ENCODE assay signal across 9 mouse cellular contexts in the genomic region with DNA sequence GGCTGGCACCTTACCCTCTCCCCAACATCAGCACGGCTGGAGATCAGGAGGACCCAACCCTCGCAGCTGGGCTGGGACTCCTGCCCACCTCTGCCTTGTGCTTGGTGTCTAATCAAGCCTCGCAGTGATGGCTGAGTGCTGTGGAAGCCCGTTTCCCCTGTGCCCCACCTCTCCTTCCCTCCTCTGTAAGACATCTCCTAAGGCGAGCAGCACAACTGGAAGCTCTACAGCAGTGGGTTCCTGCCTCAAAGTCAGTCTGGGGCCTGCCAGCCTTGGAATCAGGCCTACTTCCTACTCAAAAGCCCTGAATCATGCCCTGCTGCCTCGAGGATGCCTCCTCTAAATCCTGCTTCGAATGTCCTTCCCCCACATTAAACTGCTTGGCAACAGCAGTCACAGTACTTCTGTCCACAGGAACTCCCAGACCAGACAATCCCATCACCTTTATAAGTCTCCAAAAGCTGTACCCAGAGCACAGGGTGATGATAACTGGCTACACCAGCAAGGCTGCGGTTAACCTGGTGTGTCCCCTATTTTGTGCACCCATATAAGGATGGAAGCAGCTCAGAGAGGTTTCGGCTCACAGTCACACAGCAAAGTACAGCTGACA. TPM values are rescaled to one million over a fixed set of nuclear protein-coding genes. Genes with fewer than 3 reads are reported as not detected.
DNase-seq lines count a peak whose midpoint lies in the region; ATAC-seq and TF ChIP-seq lines count a peak whose summit lies in the region.
"Had no signal": no experiment of that assay in that cellular context is flagged by ENCODE, and none has a peak within 500 bp of the region (broad histone marks: within the 10 kb centered on the region; RNA-seq: fewer than 3 reads in every experiment).

No protein-coding gene starts in this region.

- no peaks in the 10 kb centered on the region for H3K9me3 ChIP-seq in megakaryocyte, embryonic 14.5 days
- H3K9me3 ChIP-seq in liver, embryonic 12.5 days (replicated peaks), result no peaks in the 10 kb centered on the region
- no peaks in the 10 kb centered on the region for H3K9me3 ChIP-seq in stomach, postnatal 0 days (ENCODE audit: control insufficient read depth, low read length)

- no peak for TF ChIP-seq EP300 in stomach, postnatal 0 days (optimal IDR thresholded peaks at IDR 0.05)

- DNase-seq in cerebellum, adult 9-10 months, result peak; percentile 54
- no peak for DNase-seq in cerebellum, adult 11 months
- DNase-seq in stomach, postnatal 0 days (ENCODE audit: low spot score), result no peak
- DNase-seq in T-cell, adult 2 months (ENCODE audit: low spot score), result no peak
- DNase-seq in left cerebral cortex, postnatal 36 days (ENCODE audit: low spot score in 2 of 2), result no peak

- intact Hi-C loops in left cerebral cortex, postnatal 36 days (cut with DNase I), result no loop called here

- peak overlapping the region; percentile 92; the same call in 1 of the 2 replicates for H3K27ac ChIP-seq in liver, embryonic 12.5 days
- no peak overlapping the region for H3K27ac ChIP-seq in stomach, postnatal 0 days (replicated peaks)

- no peak for ATAC-seq in megakaryocyte, adult 5-6 weeks (ENCODE audit: poor library complexity, severe bottlenecking)
- ATAC-seq in liver, embryonic 12.5 days, result no peak
- no peak for ATAC-seq in stomach, postnatal 0 days (ENCODE audit: low FRiP score, low TSS enrichment)

- H3K9ac ChIP-seq in liver, embryonic 12.5 days, result peak overlapping the region; percentile 92; the same call in 1 of the 2 replicates
- H3K9ac ChIP-seq in stomach, postnatal 0 days (ENCODE audit: low read length), result peak overlapping the region; percentile 78

- TF ChIP-seq CTCF in stomach, postnatal 0 days (IDR thresholded peaks at IDR 0.05; ENCODE audit: low read depth), result no peak

- H3K4me3 ChIP-seq in megakaryocyte, embryonic 14.5 days (replicated peaks), result peak overlapping the region; percentile 97
- H3K4me3 ChIP-seq in liver, embryonic 12.5 days, result peak overlapping the region; percentile 83; the same call in 1 of the 2 replicates
- H3K4me3 ChIP-seq in stomach, postnatal 0 days (ENCODE audit: low read depth, low read length), result no peak overlapping the region

- H3K36me3 ChIP-seq in megakaryocyte, embryonic 14.5 days (replicated peaks; ENCODE audit: low read length), result peaks cover 14% of the 10 kb centered on the region
- H3K36me3 ChIP-seq in liver, embryonic 12.5 days, result no peaks in the 10 kb centered on the region
- H3K36me3 ChIP-seq in stomach, postnatal 0 days (ENCODE audit: control insufficient read depth, insufficient read depth, low read length), result no peaks in the 10 kb centered on the region

- 73% methylated on average over 9 of the region's 9 CpGs for WGBS in liver, embryonic 12.5 days (ENCODE audit: insufficient replicate concordance)
- WGBS in stomach, postnatal 0 days, result 71% methylated on average over 9 of the region's 9 CpGs

- H3K27me3 ChIP-seq in megakaryocyte, embryonic 14.5 days (replicated peaks), result peaks cover 24% of the 10 kb centered on the region
- peaks cover 12% of the 10 kb centered on the region; the same call in 1 of the 2 replicates for H3K27me3 ChIP-seq in liver, embryonic 12.5 days (replicated peaks)
- no peaks in the 10 kb centered on the region for H3K27me3 ChIP-seq in stomach, postnatal 0 days (ENCODE audit: control insufficient read depth, insufficient read depth, low read length)

- H3K4me2 ChIP-seq in liver, embryonic 12.5 days, result peak overlapping the region; percentile 99
- H3K4me2 ChIP-seq in stomach, postnatal 0 days (replicated peaks; ENCODE audit: low read depth), result peak overlapping the region; percentile 94

- H3K4me1 ChIP-seq in megakaryocyte, embryonic 14.5 days, result peaks cover 67% of the 10 kb centered on the region
- H3K4me1 ChIP-seq in liver, embryonic 12.5 days, result peaks cover 32% of the 10 kb centered on the region
- peaks cover 3% of the 10 kb centered on the region; the same call in 1 of the 2 replicates for H3K4me1 ChIP-seq in stomach, postnatal 0 days (replicated peaks; ENCODE audit: control insufficient read depth, insufficient read depth)

RNA-seq across cellular contexts. Expression of a gene that starts 1.2 kb away (rescaled TPM):
- 11.7 and 19.3 TPM in 2 replicates for polyA plus RNA-seq in megakaryocyte, embryonic 14.5 days (2012; ENCODE audit: insufficient read depth, low replicate concordance)
- total RNA-seq in megakaryocyte, adult 5-6 weeks (2015), result 8.6 and 13.4 TPM in 2 replicates
- 4.9 and 5.7 TPM in 2 replicates for total RNA-seq in megakaryocyte, adult 5-6 weeks (2017)
- 18.6 and 21.0 TPM in 2 replicates for polyA plus RNA-seq in liver, embryonic 12.5 days (2016; fragmentation: Nextera tagmentation; extraction: Ambion mirVana)
- polyA plus RNA-seq in stomach, postnatal 0 days (2015; fragmentation: Nextera tagmentation; extraction: Ambion mirVana), result 39.3 and 40.7 TPM in 2 replicates
- total RNA-seq in left cerebral cortex, postnatal 36 days (2021), result 10 to 100 TPM in 1 of 2 experiments, 1 to 10 TPM in 1; 8.8 to 13.3 TPM

RNA-seq across cellular contexts. Expression of a gene that starts 1.2 kb away (rescaled TPM):
- 0.74 and 0.93 TPM in 2 replicates for polyA plus RNA-seq in megakaryocyte, embryonic 14.5 days (2012; ENCODE audit: insufficient read depth, low replicate concordance)
- total RNA-seq in megakaryocyte, adult 5-6 weeks (2015), result 0.45 TPM in 1 of 2 replicates, not detected in the other
- 0.28 and 1.2 TPM in 2 replicates for total RNA-seq in megakaryocyte, adult 5-6 weeks (2017)
- 0.85 and 1.1 TPM in 2 replicates for polyA plus RNA-seq in liver, embryonic 12.5 days (2016; fragmentation: Nextera tagmentation; extraction: Ambion mirVana)
- 1.1 and 1.3 TPM in 2 replicates for polyA plus RNA-seq in stomach, postnatal 0 days (2015; fragmentation: Nextera tagmentation; extraction: Ambion mirVana)
- 1 to 10 TPM; 1.2 to 1.8 TPM for total RNA-seq in left cerebral cortex, postnatal 36 days (2021)

RNA-seq across cellular contexts. Expression of a gene that starts 3.9 kb away (rescaled TPM):
- 2.7 and 7.3 TPM in 2 replicates for polyA plus RNA-seq in megakaryocyte, embryonic 14.5 days (2012; ENCODE audit: insufficient read depth, low replicate concordance)
- total RNA-seq in megakaryocyte, adult 5-6 weeks (2015), result 1.2 and 1.5 TPM in 2 replicates
- 0.18 and 0.37 TPM in 2 replicates for total RNA-seq in megakaryocyte, adult 5-6 weeks (2017)
- 1.3 and 1.5 TPM in 2 replicates for polyA plus RNA-seq in liver, embryonic 12.5 days (2016; fragmentation: Nextera tagmentation; extraction: Ambion mirVana)
- polyA plus RNA-seq in stomach, postnatal 0 days (2015; fragmentation: Nextera tagmentation; extraction: Ambion mirVana), result 1.2 and 1.7 TPM in 2 replicates
- total RNA-seq in left cerebral cortex, postnatal 36 days (2021), result 1 to 10 TPM; 2.7 to 6.8 TPM

RNA-seq across cellular contexts. Expression of a gene that starts 6.7 kb away (rescaled TPM):
- polyA plus RNA-seq in megakaryocyte, embryonic 14.5 days (2012; ENCODE audit: insufficient read depth, low replicate concordance), result not detected in 2 replicates
- total RNA-seq in megakaryocyte, adult 5-6 weeks (2015), result not detected in 2 replicates
- not detected in 2 replicates for total RNA-seq in megakaryocyte, adult 5-6 weeks (2017)
- polyA plus RNA-seq in liver, embryonic 12.5 days (2016; fragmentation: Nextera tagmentation; extraction: Ambion mirVana), result 1.2 and 1.3 TPM in 2 replicates
- 0.05 TPM in 1 of 2 replicates, not detected in the other for polyA plus RNA-seq in stomach, postnatal 0 days (2015; fragmentation: Nextera tagmentation; extraction: Ambion mirVana)
- total RNA-seq in left cerebral cortex, postnatal 36 days (2021), result not detected
- polyA plus RNA-seq: inflammation-experienced regulatory T-cells, adult 6 months had no signal

RNA-seq across cellular contexts. Expression of a gene that starts 12.9 kb away (rescaled TPM):
- 6.4 TPM in 1 of 2 replicates, not detected in the other for polyA plus RNA-seq in megakaryocyte, embryonic 14.5 days (2012; ENCODE audit: insufficient read depth, low replicate concordance)
- 0.51 and 0.62 TPM in 2 replicates for total RNA-seq in megakaryocyte, adult 5-6 weeks (2015)
- not detected in 2 replicates for total RNA-seq in megakaryocyte, adult 5-6 weeks (2017)
- 9.1 and 10.0 TPM in 2 replicates for polyA plus RNA-seq in liver, embryonic 12.5 days (2016; fragmentation: Nextera tagmentation; extraction: Ambion mirVana)
- 9.9 TPM in 2 replicates for polyA plus RNA-seq in stomach, postnatal 0 days (2015; fragmentation: Nextera tagmentation; extraction: Ambion mirVana)
- 1 to 10 TPM; 2.0 to 2.7 TPM for total RNA-seq in left cerebral cortex, postnatal 36 days (2021)
